Mouse (Mus musculus): Measurements from ENCODE around the gene 1700001K19Rik. TPM values are rescaled to one million over a fixed set of nuclear protein-coding genes. Genes with fewer than 3 reads are reported as not detected.

1700001K19Rik gene
- polyA plus RNA-seq, 1 experiment from 2014 or later = not detected

GRCm38 (mm10) chr12:110637507-110638114 is 44.8 kb downstream of the 1700001K19Rik start:
- no peak overlapping the region for H3K4me3 ChIP-seq (ENCODE audit: low read length)
- no peak overlapping the region for H3K9ac ChIP-seq (ENCODE audit: low read length)
- no peak overlapping the region for H3K27ac ChIP-seq (ENCODE audit: low read length)
- no peak overlapping the region for H3K4me2 ChIP-seq (ENCODE audit: low read depth, low read length)
- WGBS = 92% methylated on average over 13 of the region's 13 CpGs
- H3K36me3 ChIP-seq (ENCODE audit: control insufficient read depth, insufficient read depth, low read length) = peaks cover 87% of the 10 kb centered on the region
- no peaks in the 10 kb centered on the region for H3K9me3 ChIP-seq (ENCODE audit: control insufficient read depth, low read length)
- no peaks in the 10 kb centered on the region for H3K4me1 ChIP-seq (replicated peaks; ENCODE audit: control insufficient read depth, insufficient read depth, low read length)
- H3K27me3 ChIP-seq (ENCODE audit: control insufficient read depth, insufficient read depth, low read depth, low read length) = no peaks in the 10 kb centered on the region
- ATAC-seq (ENCODE audit: low read depth) = no peak

- no peak overlapping the region for H3K27ac ChIP-seq (ENCODE audit: low read length)
- no peaks in the 10 kb centered on the region for H3K4me1 ChIP-seq (replicated peaks; ENCODE audit: control insufficient read depth, insufficient read depth, low read length)
- H3K4me2 ChIP-seq (ENCODE audit: low read depth, low read length) = no peak overlapping the region
- no peak overlapping the region for H3K9ac ChIP-seq (ENCODE audit: low read length)
- H3K4me3 ChIP-seq (ENCODE audit: low read length) = no peak overlapping the region
- no peaks in the 10 kb centered on the region for H3K27me3 ChIP-seq (ENCODE audit: control insufficient read depth, insufficient read depth, low read depth, low read length)
- no peaks in the 10 kb centered on the region for H3K9me3 ChIP-seq (ENCODE audit: control insufficient read depth, low read length)
- no peak for ATAC-seq (ENCODE audit: low read depth)
- peaks cover 85% of the 10 kb centered on the region for H3K36me3 ChIP-seq (ENCODE audit: control insufficient read depth, insufficient read depth, low read length)
- WGBS = 85% methylated on average over 12 of the region's 12 CpGs
Measured at GRCm38 (mm10) chr12:110636293-110636692, 46.1 kb downstream of the 1700001K19Rik start.

GRCm38 (mm10) chr12:110630056-110630455 is 52.4 kb downstream of the 1700001K19Rik start:
- Histone ChIP-seq H3K4me2 (ENCODE audit: low read depth, low read length) (no peak overlapping the region), H3K27ac (ENCODE audit: low read length) (no peak overlapping the region), H3K9me3 (ENCODE audit: control insufficient read depth, low read length) (no peaks in the 10 kb centered on the region), H3K4me1 (replicated peaks; ENCODE audit: control insufficient read depth, insufficient read depth, low read length) (no peaks in the 10 kb centered on the region), H3K36me3 (ENCODE audit: control insufficient read depth, insufficient read depth, low read length) (peaks cover 83% of the 10 kb centered on the region), H3K4me3 (ENCODE audit: low read length) (no peak overlapping the region), H3K27me3 (ENCODE audit: control insufficient read depth, insufficient read depth, low read depth, low read length) (no peaks in the 10 kb centered on the region), H3K9ac (ENCODE audit: low read length) (no peak overlapping the region)
- no peak for ATAC-seq (ENCODE audit: low read depth)
- 90% methylated on average over 11 of the region's 11 CpGs for WGBS

Small RNA genes within 50 kb of the gene (microRNA-seq; reads per million reads assigned to microRNA genes)
- not detected for gene Gm27299

Other genes starting within 250 kb of the 1700001K19Rik start
- 150 and 156 TPM in 2 replicates for gene Ppp2r5c, start 235.5 kb downstream of the 1700001K19Rik start, polyA plus RNA-seq (2015; fragmentation: Nextera tagmentation; extraction: Ambion mirVana)
- 40.4 and 41.9 TPM in 2 replicates for gene Dync1h1, start 81.2 kb downstream of the 1700001K19Rik start, polyA plus RNA-seq (2015; fragmentation: Nextera tagmentation; extraction: Ambion mirVana)
- gene Hsp90aa1, start 20.1 kb upstream of the 1700001K19Rik start, polyA plus RNA-seq (2015; fragmentation: Nextera tagmentation; extraction: Ambion mirVana) = 806 and 832 TPM in 2 replicates
- 22.8 and 25.3 TPM in 2 replicates for gene Wdr20, start 55.3 kb upstream of the 1700001K19Rik start, polyA plus RNA-seq (2015; fragmentation: Nextera tagmentation; extraction: Ambion mirVana)
- 7.9 and 9.8 TPM in 2 replicates for gene Mok, start 158.3 kb upstream of the 1700001K19Rik start, polyA plus RNA-seq (2015; fragmentation: Nextera tagmentation; extraction: Ambion mirVana)
- 5.8 and 5.9 TPM in 2 replicates for gene Zfp839, start 167.6 kb upstream of the 1700001K19Rik start, polyA plus RNA-seq (2015; fragmentation: Nextera tagmentation; extraction: Ambion mirVana)
- 72.2 and 75.3 TPM in 2 replicates for gene Cinp, start 206.5 kb upstream of the 1700001K19Rik start, polyA plus RNA-seq (2015; fragmentation: Nextera tagmentation; extraction: Ambion mirVana)
- gene Tecpr2, start 206.6 kb upstream of the 1700001K19Rik start, polyA plus RNA-seq (2015; fragmentation: Nextera tagmentation; extraction: Ambion mirVana) = 3.7 and 3.9 TPM in 2 replicates